Mouse (Mus musculus): ENCODE measurements around the gene Ahnak. TPM values are rescaled to one million over a fixed set of nuclear protein-coding genes. Genes with fewer than 3 reads are reported as not detected.

The Ahnak gene
- total RNA-seq, 1 experiment, result 155 TPM

DNA sequence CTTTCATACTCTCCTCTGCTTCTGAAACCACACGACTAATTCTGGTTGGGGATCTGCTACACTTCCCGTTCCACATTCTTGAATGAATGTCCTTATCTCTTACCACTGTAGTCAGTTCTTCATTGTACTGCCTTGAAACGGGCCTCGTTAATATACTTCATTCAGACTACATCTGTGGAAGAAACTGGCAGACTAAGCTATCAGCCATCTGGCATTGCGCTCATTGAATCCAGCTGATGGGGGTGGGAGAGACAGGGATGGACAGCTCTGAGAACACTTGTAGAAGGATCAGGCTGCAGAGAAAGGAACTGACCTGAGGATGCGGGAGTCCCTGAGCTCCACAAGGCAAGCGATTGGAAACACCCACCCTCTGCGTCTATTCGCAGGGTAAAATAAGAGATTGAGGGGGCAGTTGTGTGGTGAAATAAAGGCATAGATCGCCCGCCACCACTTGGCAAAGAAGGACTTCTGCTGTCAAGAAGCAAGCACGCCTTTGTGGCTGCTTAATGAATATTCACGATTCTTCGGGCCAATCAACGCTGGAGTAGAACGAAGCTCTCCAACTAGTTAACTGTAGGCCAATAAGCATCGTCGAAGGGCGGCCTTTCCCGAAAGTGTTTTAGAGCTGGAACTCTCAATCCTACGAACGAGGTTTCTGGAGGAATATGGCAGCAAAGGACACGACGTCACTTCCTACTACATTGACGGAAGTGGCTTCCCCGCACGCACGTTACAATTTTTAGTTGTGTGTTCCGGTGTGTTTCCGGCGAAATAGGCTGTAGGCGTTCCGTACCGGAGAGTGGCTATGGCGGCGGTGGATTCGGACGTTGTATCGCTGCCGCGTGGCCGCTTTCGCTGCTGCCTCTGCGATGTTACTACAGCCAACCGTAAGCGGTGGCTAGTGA lies 35.7 kb upstream of the Ahnak start, which contains the start of gene Tut1:
Tut1 (plus strand) TSS at position 713 of the 905 bp plus-strand sequence.
- TF ChIP-seq ZC3H11A (IDR thresholded peaks at IDR 0.05; ENCODE audit: borderline replicate concordance, low read depth, low read length) (no peak), CHD2 (IDR thresholded peaks at IDR 0.05; ENCODE audit: low read depth, low read length) (peak; percentile 83; the same call in 1 of the 2 replicates), MAFK (IDR thresholded peaks at IDR 0.05; ENCODE audit: insufficient read depth, low read depth, low read length) (0 out of 2 replicates have a peak, but pooled peaks have one; percentile 19), ZNF384 (IDR thresholded peaks at IDR 0.05; ENCODE audit: low read depth, low read length) (no peak), HCFC1 (IDR thresholded peaks at IDR 0.05; ENCODE audit: borderline replicate concordance, insufficient read depth, low read length) (peak; percentile 93)
- Histone ChIP-seq H3K4me1 (ENCODE audit: control insufficient read depth in 2 of 2, insufficient read depth in 2 of 2, low read length in 2 of 2, poor library complexity in 1 of 2) (no peaks in the 10 kb centered on the region), H3K27ac (ENCODE audit: insufficient read depth, low read depth, low read length, poor library complexity, severe bottlenecking) (peak within 1 kb of the TSS; percentile 87), H3K9ac (ENCODE audit: insufficient read depth, low read depth, low read length, poor library complexity, severe bottlenecking) (peak within 1 kb of the TSS; percentile 97), H3K9me3 (ENCODE audit: control insufficient read depth, insufficient read depth, low read depth, low read length) (no peaks in the 10 kb centered on the region), H3K36me3 (ENCODE audit: control insufficient read depth, insufficient read depth, low read length, poor library complexity, severe bottlenecking) (peaks cover 30% of the 10 kb centered on the region), H3K4me3 (ENCODE audit: insufficient read depth in 1 of 2, low read depth in 1 of 2, low read length in 2 of 2, poor library complexity in 1 of 2, severe bottlenecking in 1 of 2) (peak within 1 kb of the TSS; percentile 95 to 97)
- DNase-seq (ENCODE audit: low read depth, low spot score), result peak; percentile 96
- in situ Hi-C loops (cut with MboI; ENCODE audit: low sequenced_read_pairs in 2 of 2, unreplicated experiment in 2 of 2), result no loop called here

DNA sequence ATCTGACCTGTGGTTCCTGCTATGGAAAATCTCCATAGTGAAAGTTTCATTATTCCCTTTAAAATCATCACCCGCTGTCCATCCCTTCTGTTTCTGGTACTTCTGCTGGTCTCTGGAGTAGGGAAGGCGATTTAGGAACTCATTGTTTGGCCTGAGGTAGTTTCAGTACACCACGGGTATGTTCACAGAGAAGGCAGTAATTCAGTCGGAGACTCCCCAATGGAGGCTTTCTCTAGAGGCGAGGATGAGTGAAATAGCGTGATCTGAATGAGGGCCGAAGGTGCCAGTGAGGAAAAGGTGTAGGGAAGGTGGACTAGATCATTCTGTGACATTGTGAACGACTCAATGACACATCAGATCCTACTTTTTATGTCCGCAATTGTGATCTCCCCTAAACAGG lies 34.9 kb upstream of the Ahnak start:
- H3K9ac ChIP-seq (ENCODE audit: insufficient read depth, low read depth, low read length, poor library complexity, severe bottlenecking), result peak overlapping the region; percentile 97
- in situ Hi-C loops (cut with MboI; ENCODE audit: low sequenced_read_pairs in 2 of 2, unreplicated experiment in 2 of 2), result no loop called here
- H3K4me3 ChIP-seq (ENCODE audit: insufficient read depth in 1 of 2, low read depth in 1 of 2, low read length in 2 of 2, poor library complexity in 1 of 2, severe bottlenecking in 1 of 2), result peak overlapping the region; percentile 95 to 97
- no peaks in the 10 kb centered on the region for H3K4me1 ChIP-seq (ENCODE audit: control insufficient read depth in 2 of 2, insufficient read depth in 2 of 2, low read length in 2 of 2, poor library complexity in 1 of 2)
- H3K27ac ChIP-seq (ENCODE audit: insufficient read depth, low read depth, low read length, poor library complexity, severe bottlenecking), result no peak overlapping the region
- H3K36me3 ChIP-seq (ENCODE audit: control insufficient read depth, insufficient read depth, low read length, poor library complexity, severe bottlenecking), result peaks cover 29% of the 10 kb centered on the region
- TF ChIP-seq ZC3H11A (IDR thresholded peaks at IDR 0.05; ENCODE audit: borderline replicate concordance, low read depth, low read length) (no peak), ZNF384 (IDR thresholded peaks at IDR 0.05; ENCODE audit: low read depth, low read length) (no peak), HCFC1 (IDR thresholded peaks at IDR 0.05; ENCODE audit: borderline replicate concordance, insufficient read depth, low read length) (no peak), MAFK (IDR thresholded peaks at IDR 0.05; ENCODE audit: insufficient read depth, low read depth, low read length) (no peak), CHD2 (IDR thresholded peaks at IDR 0.05; ENCODE audit: low read depth, low read length) (no peak)
- no peaks in the 10 kb centered on the region for H3K9me3 ChIP-seq (ENCODE audit: control insufficient read depth, insufficient read depth, low read depth, low read length)
- DNase-seq (ENCODE audit: low read depth, low spot score), result no peak

DNA sequence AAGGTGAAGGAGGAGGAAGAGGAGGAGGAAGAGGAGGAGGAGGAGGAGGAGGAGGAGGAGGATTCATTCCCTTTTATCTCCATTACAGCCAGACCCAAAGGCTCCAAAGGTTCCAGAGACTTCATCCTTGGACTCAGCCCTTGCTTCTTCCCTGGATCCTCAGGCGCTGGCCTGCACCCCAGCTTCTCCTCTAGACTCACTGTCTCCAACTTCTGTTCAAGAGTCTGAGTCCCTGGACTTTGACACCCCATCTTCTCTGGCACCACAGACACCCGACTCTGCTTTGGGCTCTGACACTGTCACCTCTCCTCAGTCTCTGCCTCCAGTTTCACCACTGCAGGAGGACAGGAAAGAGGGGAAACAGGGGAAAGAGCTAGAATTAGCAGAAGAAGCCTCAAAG lies 26.8 kb upstream of the Ahnak start:
- H3K36me3 ChIP-seq (ENCODE audit: control insufficient read depth, insufficient read depth, low read length, poor library complexity, severe bottlenecking), result peaks cover 46% of the 10 kb centered on the region
- peaks cover 0 to 6% of the 10 kb centered on the region in 2 experiments; a peak in 1 of 4 replicates for H3K4me1 ChIP-seq (ENCODE audit: control insufficient read depth in 2 of 2, insufficient read depth in 2 of 2, low read length in 2 of 2, poor library complexity in 1 of 2)
- no peak overlapping the region for H3K27ac ChIP-seq (ENCODE audit: insufficient read depth, low read depth, low read length, poor library complexity, severe bottlenecking)
- H3K4me3 ChIP-seq (ENCODE audit: insufficient read depth in 1 of 2, low read depth in 1 of 2, low read length in 2 of 2, poor library complexity in 1 of 2, severe bottlenecking in 1 of 2), result no peak overlapping the region
- no peak overlapping the region for H3K9ac ChIP-seq (ENCODE audit: insufficient read depth, low read depth, low read length, poor library complexity, severe bottlenecking)
- no peaks in the 10 kb centered on the region for H3K9me3 ChIP-seq (ENCODE audit: control insufficient read depth, insufficient read depth, low read depth, low read length)
- no peak for DNase-seq (ENCODE audit: low read depth, low spot score)
- TF ChIP-seq ZC3H11A (IDR thresholded peaks at IDR 0.05; ENCODE audit: borderline replicate concordance, low read depth, low read length) (no peak), ZNF384 (IDR thresholded peaks at IDR 0.05; ENCODE audit: low read depth, low read length) (no peak), HCFC1 (IDR thresholded peaks at IDR 0.05; ENCODE audit: borderline replicate concordance, insufficient read depth, low read length) (no peak), CHD2 (IDR thresholded peaks at IDR 0.05; ENCODE audit: low read depth, low read length) (no peak), MAFK (IDR thresholded peaks at IDR 0.05; ENCODE audit: insufficient read depth, low read depth, low read length) (no peak)
- in situ Hi-C loops (cut with MboI; ENCODE audit: low sequenced_read_pairs in 2 of 2, unreplicated experiment in 2 of 2), result no loop called here

DNA sequence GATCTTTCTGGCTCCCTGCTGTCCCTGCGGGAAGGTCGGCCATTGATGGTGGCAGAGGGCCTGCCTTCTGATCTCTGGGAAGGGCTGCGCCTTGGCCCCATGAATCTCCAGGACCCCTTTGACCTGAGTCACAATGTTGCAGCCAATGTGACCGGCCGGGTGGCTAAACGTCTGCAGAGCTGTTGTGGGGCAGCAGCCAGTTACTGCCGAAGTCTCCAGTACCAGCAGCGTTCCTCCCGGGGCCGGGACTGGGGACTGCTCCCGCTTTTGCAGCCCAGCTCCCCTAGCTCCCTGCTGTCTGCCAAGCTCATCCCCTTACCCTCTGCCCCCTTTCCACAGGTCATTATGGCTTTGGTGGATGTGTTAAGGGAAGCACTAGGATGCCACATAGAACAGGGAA lies 24.0 kb upstream of the Ahnak start:
- TF ChIP-seq HCFC1 (IDR thresholded peaks at IDR 0.05; ENCODE audit: borderline replicate concordance, insufficient read depth, low read length) (no peak), CHD2 (IDR thresholded peaks at IDR 0.05; ENCODE audit: low read depth, low read length) (no peak), MAFK (IDR thresholded peaks at IDR 0.05; ENCODE audit: insufficient read depth, low read depth, low read length) (no peak), ZC3H11A (IDR thresholded peaks at IDR 0.05; ENCODE audit: borderline replicate concordance, low read depth, low read length) (no peak), ZNF384 (IDR thresholded peaks at IDR 0.05; ENCODE audit: low read depth, low read length) (no peak)
- in situ Hi-C loops (cut with MboI; ENCODE audit: low sequenced_read_pairs in 2 of 2, unreplicated experiment in 2 of 2), result no loop called here
- Histone ChIP-seq H3K4me1 (ENCODE audit: control insufficient read depth in 2 of 2, insufficient read depth in 2 of 2, low read length in 2 of 2, poor library complexity in 1 of 2) (peaks cover 0 to 6% of the 10 kb centered on the region in 2 experiments; a peak in 1 of 4 replicates), H3K9ac (ENCODE audit: insufficient read depth, low read depth, low read length, poor library complexity, severe bottlenecking) (no peak overlapping the region), H3K9me3 (ENCODE audit: control insufficient read depth, insufficient read depth, low read depth, low read length) (no peaks in the 10 kb centered on the region), H3K36me3 (ENCODE audit: control insufficient read depth, insufficient read depth, low read length, poor library complexity, severe bottlenecking) (peaks cover 58% of the 10 kb centered on the region), H3K4me3 (ENCODE audit: insufficient read depth in 1 of 2, low read depth in 1 of 2, low read length in 2 of 2, poor library complexity in 1 of 2, severe bottlenecking in 1 of 2) (no peak overlapping the region), H3K27ac (ENCODE audit: insufficient read depth, low read depth, low read length, poor library complexity, severe bottlenecking) (no peak overlapping the region)
- DNase-seq (ENCODE audit: low read depth, low spot score), result no peak

Data from ES-E14 (cell line).